8 mouse cellular contexts compared by ENCODE assay signal in genomic region chr7:30599933-30600353, GRCm38 (mm10). TPM values are rescaled to one million over a fixed set of nuclear protein-coding genes. Genes with fewer than 3 reads are reported as not detected.
DNase-seq lines count a peak whose midpoint lies in the region; ATAC-seq lines count a peak whose summit lies in the region.

No protein-coding gene starts in this region.

- no peaks in the 10 kb centered on the region for H3K4me1 ChIP-seq in embryonic facial prominence, embryonic 13.5 days
- H3K4me1 ChIP-seq in midbrain, embryonic 11.5 days (ENCODE audit: control insufficient read depth, insufficient read depth, low read length): no peaks in the 10 kb centered on the region

- intact Hi-C loops in left cerebral cortex, postnatal 4 days (cut with DNase I): no loop called here

- DNase-seq in adrenal gland, postnatal 25 days: peak; percentile 94
- DNase-seq in heart, adult 18-20 months: peak; percentile 82 to 89
- DNase-seq in kidney, adult 18-20 months: peak; percentile 95
- DNase-seq in left cerebral cortex, postnatal 4 days: peak; percentile 95
- peak; percentile 89 for DNase-seq in midbrain, embryonic 11.5 days (ENCODE audit: low spot score, missing footprints)
- peak; percentile 82 for DNase-seq in skeletal muscle tissue, adult 2 months (ENCODE audit: low read depth, low spot score)
- no peak for DNase-seq in adipocyte (ENCODE audit: low spot score)

- peak; percentile 87 for ATAC-seq in embryonic facial prominence, embryonic 13.5 days (ENCODE audit: insufficient number of reproducible peaks, insufficient read depth, low FRiP score, low TSS enrichment, low read depth)
- ATAC-seq in midbrain, embryonic 11.5 days (ENCODE audit: low FRiP score): peak; percentile 99

- H3K9me3 ChIP-seq in embryonic facial prominence, embryonic 13.5 days: no peaks in the 10 kb centered on the region
- no peaks in the 10 kb centered on the region for H3K9me3 ChIP-seq in midbrain, embryonic 11.5 days (ENCODE audit: control insufficient read depth, low read length)

- H3K9ac ChIP-seq in embryonic facial prominence, embryonic 13.5 days: no peak overlapping the region
- no peak overlapping the region for H3K9ac ChIP-seq in midbrain, embryonic 11.5 days (ENCODE audit: low read length)

- no peak overlapping the region for H3K4me2 ChIP-seq in embryonic facial prominence, embryonic 13.5 days
- H3K4me2 ChIP-seq in midbrain, embryonic 11.5 days: peak overlapping the region; percentile 15; the same call in 1 of the 2 replicates

- H3K27ac ChIP-seq in embryonic facial prominence, embryonic 13.5 days: 0 out of 2 replicates have a peak overlapping the region, but pooled peaks have one; percentile 48
- no peak overlapping the region for H3K27ac ChIP-seq in midbrain, embryonic 11.5 days (ENCODE audit: low read depth, low read length)

- no peaks in the 10 kb centered on the region for H3K27me3 ChIP-seq in embryonic facial prominence, embryonic 13.5 days
- H3K27me3 ChIP-seq in midbrain, embryonic 11.5 days (ENCODE audit: control insufficient read depth, insufficient read depth, low read length): no peaks in the 10 kb centered on the region

- H3K4me3 ChIP-seq in embryonic facial prominence, embryonic 13.5 days: no peak overlapping the region
- H3K4me3 ChIP-seq in midbrain, embryonic 11.5 days (ENCODE audit: low read depth, low read length): no peak overlapping the region

- 2% methylated on average over 16 of the region's 16 CpGs for WGBS in embryonic facial prominence, embryonic 13.5 days
- 2% methylated on average over 16 of the region's 16 CpGs for WGBS in midbrain, embryonic 11.5 days

- H3K36me3 ChIP-seq in embryonic facial prominence, embryonic 13.5 days: no peaks in the 10 kb centered on the region
- no peaks in the 10 kb centered on the region for H3K36me3 ChIP-seq in midbrain, embryonic 11.5 days (ENCODE audit: control insufficient read depth, insufficient read depth, low read length)

RNA-seq across cellular contexts. Expression of gene Zbtb32, which starts 1.2 kb away (rescaled TPM):
- total RNA-seq in adrenal gland, postnatal 25 days (2021): 0.33 and 0.71 TPM in 2 replicates
- 0.27 and 0.29 TPM in 2 replicates for polyA plus RNA-seq in embryonic facial prominence, embryonic 13.5 days (2015; fragmentation: Nextera tagmentation; extraction: Ambion mirVana)
- under 1 TPM in 1 of 2 experiments, not detected in 1; 0.21 TPM for total RNA-seq in heart, adult 18-20 months (2021)
- not detected for total RNA-seq in left cerebral cortex, postnatal 4 days (2021)
- polyA plus RNA-seq in midbrain, embryonic 11.5 days (2014; fragmentation: Nextera tagmentation; extraction: Ambion mirVana): 0.21 and 0.25 TPM in 2 replicates

RNA-seq across cellular contexts. Expression of gene Kmt2b, which starts 11.4 kb away (rescaled TPM):
- 60.7 and 73.7 TPM in 2 replicates for total RNA-seq in adrenal gland, postnatal 25 days (2021)
- polyA plus RNA-seq in embryonic facial prominence, embryonic 13.5 days (2015; fragmentation: Nextera tagmentation; extraction: Ambion mirVana): 9.3 and 13.8 TPM in 2 replicates
- total RNA-seq in heart, adult 18-20 months (2021): 10 to 100 TPM; 13.6 to 18.3 TPM
- 10 to 100 TPM; 69.9 to 79.7 TPM for total RNA-seq in left cerebral cortex, postnatal 4 days (2021)
- polyA plus RNA-seq in midbrain, embryonic 11.5 days (2014; fragmentation: Nextera tagmentation; extraction: Ambion mirVana): 10.3 and 10.7 TPM in 2 replicates

RNA-seq across cellular contexts. Expression of gene Upk1a, which starts 12.7 kb away (rescaled TPM):
- total RNA-seq in adrenal gland, postnatal 25 days (2021): 0.36 TPM in 1 of 2 replicates, not detected in the other
- polyA plus RNA-seq in embryonic facial prominence, embryonic 13.5 days (2015; fragmentation: Nextera tagmentation; extraction: Ambion mirVana): 0.28 and 0.55 TPM in 2 replicates
- under 1 TPM in 1 of 2 experiments, not detected in 1; 0.26 TPM for total RNA-seq in heart, adult 18-20 months (2021)
- total RNA-seq in left cerebral cortex, postnatal 4 days (2021): under 1 TPM; 0.24 to 0.54 TPM
- 0.67 and 1.0 TPM in 2 replicates for polyA plus RNA-seq in midbrain, embryonic 11.5 days (2014; fragmentation: Nextera tagmentation; extraction: Ambion mirVana)

RNA-seq across cellular contexts. Expression of gene Cox6b1, which starts 26.0 kb away (rescaled TPM):
- 1,003 and 1,219 TPM in 2 replicates for total RNA-seq in adrenal gland, postnatal 25 days (2021)
- polyA plus RNA-seq in embryonic facial prominence, embryonic 13.5 days (2015; fragmentation: Nextera tagmentation; extraction: Ambion mirVana): 818 and 841 TPM in 2 replicates
- total RNA-seq in heart, adult 18-20 months (2021): 1,000 to 10,000 TPM; 4,470 to 4,611 TPM
- 100 to 1,000 TPM; 573 to 579 TPM for total RNA-seq in left cerebral cortex, postnatal 4 days (2021)
- 791 and 797 TPM in 2 replicates for polyA plus RNA-seq in midbrain, embryonic 11.5 days (2014; fragmentation: Nextera tagmentation; extraction: Ambion mirVana)

RNA-seq across cellular contexts. Expression of gene Igflr1, which starts 34.7 kb away (rescaled TPM):
- total RNA-seq in adrenal gland, postnatal 25 days (2021): 4.4 and 6.7 TPM in 2 replicates
- 4.3 and 4.8 TPM in 2 replicates for polyA plus RNA-seq in embryonic facial prominence, embryonic 13.5 days (2015; fragmentation: Nextera tagmentation; extraction: Ambion mirVana)
- total RNA-seq in heart, adult 18-20 months (2021): under 1 TPM; 0.50 to 0.77 TPM
- 1 to 10 TPM; 3.1 to 3.6 TPM for total RNA-seq in left cerebral cortex, postnatal 4 days (2021)
- 4.0 and 4.1 TPM in 2 replicates for polyA plus RNA-seq in midbrain, embryonic 11.5 days (2014; fragmentation: Nextera tagmentation; extraction: Ambion mirVana)
